Mouse (Mus musculus): ENCODE measurements around the gene Gm10642.

The Gm10642 gene

GRCm38 (mm10) chr9:70656130-70657007 lies at the start of gene Gm10642:
TSS of gene Gm10642 (plus strand) at chr9:70656251.
- DNase-seq (ENCODE audit: low spot score in 2 of 2), result peak; percentile 26 to 61

- DNase-seq (ENCODE audit: low spot score in 2 of 2), result no peak
Measured at GRCm38 (mm10) chr9:70611026-70611673, 44.9 kb upstream of the Gm10642 start.

GRCm38 (mm10) chr9:70629711-70630110 lies 26.3 kb upstream of the Gm10642 start:
- DNase-seq (ENCODE audit: low spot score in 2 of 2), result no peak

- no peak for DNase-seq (ENCODE audit: low spot score in 2 of 2)
Measured at GRCm38 (mm10) chr9:70631665-70632064, 24.4 kb upstream of the Gm10642 start.

GRCm38 (mm10) chr9:70636748-70637147 lies 19.3 kb upstream of the Gm10642 start:
- DNase-seq (ENCODE audit: low spot score in 2 of 2), result no peak

GRCm38 (mm10) chr9:70650260-70650659 lies 5.8 kb upstream of the Gm10642 start:
- DNase-seq (ENCODE audit: low spot score in 2 of 2), result no peak

- no peak for DNase-seq (ENCODE audit: low spot score in 2 of 2)
Measured at GRCm38 (mm10) chr9:70650994-70651393, 5.1 kb upstream of the Gm10642 start.

- DNase-seq (ENCODE audit: low spot score in 2 of 2), result no peak
Measured at GRCm38 (mm10) chr9:70652221-70652620, 3.8 kb upstream of the Gm10642 start.

GRCm38 (mm10) chr9:70653875-70654274 lies 2.2 kb upstream of the Gm10642 start:
- no peak for DNase-seq (ENCODE audit: low spot score in 2 of 2)

- no peak for DNase-seq (ENCODE audit: low spot score in 2 of 2)
Measured at GRCm38 (mm10) chr9:70654496-70654895, 1.6 kb upstream of the Gm10642 start.

- no peak for DNase-seq (ENCODE audit: low spot score in 2 of 2)
Measured at GRCm38 (mm10) chr9:70655764-70656129, 304 bp upstream of the Gm10642 start.

- DNase-seq (ENCODE audit: low spot score in 2 of 2), result peak; percentile 97 to 98
Measured at GRCm38 (mm10) chr9:70657013-70657967, 1.2 kb downstream of the Gm10642 start, which contains the start of gene Mindy2. TSS of gene Mindy2 (minus strand) at chr9:70657174.

GRCm38 (mm10) chr9:70658266-70658665 lies 2.2 kb downstream of the Gm10642 start:
- DNase-seq (ENCODE audit: low spot score in 2 of 2), result no peak

- no peak for DNase-seq (ENCODE audit: low spot score in 2 of 2)
Measured at GRCm38 (mm10) chr9:70664847-70665246, 8.8 kb downstream of the Gm10642 start.

- DNase-seq (ENCODE audit: low spot score in 2 of 2), result no peak
Measured at GRCm38 (mm10) chr9:70665372-70666145, 9.5 kb downstream of the Gm10642 start.

GRCm38 (mm10) chr9:70666811-70667210 lies 10.8 kb downstream of the Gm10642 start:
- no peak for DNase-seq (ENCODE audit: low spot score in 2 of 2)

- DNase-seq (ENCODE audit: low spot score in 2 of 2), result no peak
Measured at GRCm38 (mm10) chr9:70668048-70668447, 12.0 kb downstream of the Gm10642 start.

- no peak for DNase-seq (ENCODE audit: low spot score in 2 of 2)
Measured at GRCm38 (mm10) chr9:70669197-70669596, 13.1 kb downstream of the Gm10642 start.

- no peak for DNase-seq (ENCODE audit: low spot score in 2 of 2)
Measured at GRCm38 (mm10) chr9:70670381-70670780, 14.3 kb downstream of the Gm10642 start.

GRCm38 (mm10) chr9:70671278-70671677 lies 15.2 kb downstream of the Gm10642 start:
- DNase-seq (ENCODE audit: low spot score in 2 of 2), result no peak

Measured in urinary bladder, postnatal 4 days (tissue).